Mouse (Mus musculus): ENCODE data around the gene Cdk2ap2. TPM values are rescaled to one million over a fixed set of nuclear protein-coding genes. Genes with fewer than 3 reads are reported as not detected.

Gene Cdk2ap2
- polyA plus RNA-seq, 1 experiment from 2014 or later = 55.7 TPM

DNA sequence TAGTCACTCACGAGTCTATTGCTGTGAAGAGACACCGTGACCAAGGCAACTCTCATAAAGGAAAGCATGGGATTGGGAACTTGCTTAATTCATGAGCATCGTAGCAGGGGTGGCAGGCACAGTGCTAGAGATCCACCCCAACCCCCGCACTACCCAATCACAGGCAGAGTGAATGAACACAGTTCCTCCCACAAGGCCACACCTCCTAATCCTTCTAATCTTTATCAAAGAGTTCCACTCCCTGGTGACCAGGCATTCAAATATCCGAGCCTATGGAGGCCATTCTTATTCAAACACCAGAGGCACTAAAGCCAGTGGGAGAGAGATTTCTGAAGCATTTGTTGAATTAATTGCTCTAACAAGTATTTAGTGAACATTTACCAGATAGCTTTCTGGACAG lies 49.0 kb downstream of the Cdk2ap2 start:
- 0 out of 2 replicates have a peak, but pooled peaks cover 4% of the 10 kb centered on the region for H3K9me3 ChIP-seq
- H3K27me3 ChIP-seq = no peaks in the 10 kb centered on the region
- peaks cover 17% of the 10 kb centered on the region for H3K4me1 ChIP-seq
- no peak for ATAC-seq (ENCODE audit: insufficient number of reproducible peaks, insufficient read depth, low FRiP score, low TSS enrichment)
- H3K4me2 ChIP-seq (replicated peaks) = no peak overlapping the region
- peaks cover 12% of the 10 kb centered on the region for H3K36me3 ChIP-seq
- WGBS = 88% methylated on average over 5 of the region's 5 CpGs
- no peak overlapping the region for H3K4me3 ChIP-seq
- no peak overlapping the region for H3K27ac ChIP-seq
- no peak overlapping the region for H3K9ac ChIP-seq

DNA sequence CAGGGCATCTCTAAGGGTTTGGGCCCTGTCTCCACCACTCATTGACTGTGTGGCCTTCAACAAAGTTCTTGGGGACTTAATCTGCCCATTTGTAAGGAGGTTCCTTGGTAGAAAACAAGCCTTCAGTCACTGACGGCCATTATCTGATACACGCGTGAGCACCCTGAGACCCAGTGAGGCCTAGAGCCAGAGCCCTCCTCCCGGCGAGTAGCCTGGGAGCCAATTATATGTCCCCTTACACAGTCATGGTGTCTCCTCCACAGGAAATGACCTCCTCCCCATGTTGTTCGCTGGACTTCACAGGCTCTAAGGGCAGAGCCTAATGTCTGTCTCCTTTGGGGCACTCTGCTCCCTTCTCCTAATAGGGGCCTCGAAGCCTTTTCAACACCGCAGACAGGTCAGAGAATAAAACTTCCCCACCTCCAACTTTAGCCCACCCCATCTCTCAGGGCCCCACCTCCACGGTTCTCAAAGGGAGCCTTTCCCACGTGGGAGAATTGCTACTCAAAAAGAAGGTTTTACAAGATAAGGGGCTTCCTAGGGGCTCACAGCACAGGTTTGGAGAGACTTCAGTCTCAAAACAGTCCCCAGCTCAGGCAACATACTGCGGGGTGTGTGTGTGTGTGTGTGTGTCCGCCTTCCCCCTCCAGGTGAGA lies 49.5 kb downstream of the Cdk2ap2 start:
- H3K9me3 ChIP-seq = 0 out of 2 replicates have a peak, but pooled peaks cover 4% of the 10 kb centered on the region
- peaks cover 17% of the 10 kb centered on the region for H3K4me1 ChIP-seq
- no peaks in the 10 kb centered on the region for H3K27me3 ChIP-seq
- H3K9ac ChIP-seq = no peak overlapping the region
- H3K27ac ChIP-seq = no peak overlapping the region; the same call in 1 of the 2 replicates
- no peak overlapping the region for H3K4me3 ChIP-seq
- ATAC-seq (ENCODE audit: insufficient number of reproducible peaks, insufficient read depth, low FRiP score, low TSS enrichment) = no peak
- H3K36me3 ChIP-seq = peaks cover 18% of the 10 kb centered on the region
- WGBS = 68% methylated on average over 12 of the region's 12 CpGs
- H3K4me2 ChIP-seq (replicated peaks) = no peak overlapping the region

DNA sequence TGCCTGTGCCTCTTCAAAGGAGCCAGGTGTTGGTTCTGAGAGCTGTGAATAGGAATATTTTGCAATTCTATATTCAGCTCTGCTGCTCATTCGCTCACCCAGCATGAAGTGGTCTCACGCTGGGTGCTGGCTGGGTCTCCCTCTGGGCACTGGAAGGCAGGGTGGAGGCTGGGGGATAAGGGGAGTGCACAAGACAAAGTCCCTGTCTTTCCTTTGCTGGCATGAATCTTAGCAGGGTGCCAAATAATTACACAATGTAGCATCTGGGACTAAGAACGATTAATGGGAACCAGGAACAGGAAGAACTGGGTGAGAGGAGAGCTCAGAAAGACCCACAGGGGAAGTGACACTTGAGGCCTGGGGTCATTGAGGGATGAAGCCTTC lies 50.0 kb downstream of the Cdk2ap2 start:
- no peak overlapping the region for H3K9ac ChIP-seq
- no peak overlapping the region for H3K4me2 ChIP-seq (replicated peaks)
- peaks cover 22% of the 10 kb centered on the region for H3K36me3 ChIP-seq
- no peaks in the 10 kb centered on the region for H3K27me3 ChIP-seq
- no peak overlapping the region for H3K4me3 ChIP-seq
- 44% methylated on average over 3 of the region's 3 CpGs for WGBS
- no peak for ATAC-seq (ENCODE audit: insufficient number of reproducible peaks, insufficient read depth, low FRiP score, low TSS enrichment)
- H3K27ac ChIP-seq = no peak overlapping the region; the same call in 1 of the 2 replicates
- 0 out of 2 replicates have a peak, but pooled peaks cover 4% of the 10 kb centered on the region for H3K9me3 ChIP-seq
- peaks cover 17% of the 10 kb centered on the region for H3K4me1 ChIP-seq

DNA sequence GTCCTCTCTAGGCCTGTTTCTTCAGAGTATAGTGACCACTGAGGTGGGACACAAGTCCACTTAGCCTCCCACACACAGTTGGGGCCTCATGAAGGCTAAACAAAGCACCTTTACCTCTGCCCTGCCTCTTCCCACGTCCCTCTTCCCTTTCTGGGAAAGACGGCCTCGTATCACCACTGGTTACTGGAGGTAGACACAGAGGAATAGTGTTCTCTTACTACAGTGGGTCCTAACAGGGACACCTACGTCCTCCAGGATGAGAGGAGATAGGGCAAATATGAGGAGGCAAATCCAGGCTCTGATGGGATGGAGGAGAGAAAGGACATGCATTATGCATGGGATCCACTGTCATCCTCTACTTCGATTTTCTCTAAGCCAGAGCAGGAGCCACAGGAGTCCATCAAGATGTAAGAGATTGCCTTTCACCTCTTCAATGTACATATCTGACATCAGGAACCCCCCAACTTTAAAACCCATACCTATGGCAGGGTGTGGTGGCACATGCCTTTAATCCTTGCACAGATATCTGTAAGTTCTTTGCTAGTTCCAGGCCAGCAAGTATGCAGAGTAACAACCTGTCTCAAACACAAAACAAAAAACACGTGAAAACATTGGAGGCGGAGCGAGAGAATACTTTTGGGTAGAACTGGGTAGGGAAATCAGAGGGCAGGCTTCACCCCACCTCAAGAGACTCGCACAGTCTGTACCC lies 51.0 kb downstream of the Cdk2ap2 start:
- ATAC-seq (ENCODE audit: insufficient number of reproducible peaks, insufficient read depth, low FRiP score, low TSS enrichment) = no peak; the same call in 1 of the 2 replicates
- Histone ChIP-seq H3K9me3 (0 out of 2 replicates have a peak, but pooled peaks cover 4% of the 10 kb centered on the region), H3K4me3 (peak overlapping the region; percentile 86), H3K4me2 (replicated peaks) (peak overlapping the region; percentile 75), H3K27me3 (no peaks in the 10 kb centered on the region), H3K9ac (peak overlapping the region; percentile 82), H3K4me1 (peaks cover 17% of the 10 kb centered on the region), H3K27ac (no peak overlapping the region), H3K36me3 (peaks cover 23% of the 10 kb centered on the region)
- WGBS = 36% methylated on average over 9 of the region's 9 CpGs

DNA sequence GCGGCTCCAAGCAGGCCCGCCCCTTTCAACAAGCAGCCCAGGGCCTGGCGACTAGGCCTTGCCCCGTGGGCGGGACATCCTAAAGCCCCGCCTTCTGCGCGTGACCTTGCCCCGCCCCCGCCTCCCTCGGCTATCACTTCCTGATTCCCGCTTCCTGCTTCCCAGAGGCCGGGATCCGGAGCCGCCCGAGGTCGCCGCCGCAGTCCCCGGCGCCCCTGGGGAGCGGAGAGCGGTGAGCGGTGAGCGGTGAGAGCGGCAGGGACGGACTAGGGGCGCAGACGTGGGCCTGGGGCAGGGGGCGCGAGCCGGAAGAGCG lies 51.5 kb downstream of the Cdk2ap2 start, which contains the start of gene Coro1b:
Coro1b (plus strand) TSS at position 129 of the 316 bp plus-strand sequence.
- peak within 1 kb of the TSS; percentile 86 for H3K4me3 ChIP-seq
- peaks cover 29% of the 10 kb centered on the region for H3K36me3 ChIP-seq
- H3K4me2 ChIP-seq (replicated peaks) = peak within 1 kb of the TSS; percentile 75
- ATAC-seq (ENCODE audit: insufficient number of reproducible peaks, insufficient read depth, low FRiP score, low TSS enrichment) = peak; percentile 92; the same call in 1 of the 2 replicates
- H3K9ac ChIP-seq = peak within 1 kb of the TSS; percentile 82
- H3K9me3 ChIP-seq = 0 out of 2 replicates have a peak, but pooled peaks cover 4% of the 10 kb centered on the region
- H3K4me1 ChIP-seq = peaks cover 17% of the 10 kb centered on the region
- WGBS = under 1% methylated on average over 33 of the region's 33 CpGs
- no peaks in the 10 kb centered on the region for H3K27me3 ChIP-seq
- H3K27ac ChIP-seq = peak within 1 kb of the TSS; percentile 72

Other genes starting within 250 kb of the Cdk2ap2 start
- 64.2 and 68.9 TPM in 2 replicates for gene Chka, start 245.4 kb upstream of the Cdk2ap2 start, polyA plus RNA-seq (2016; fragmentation: Nextera tagmentation; extraction: Ambion mirVana)
- gene Tcirg1, start 190.0 kb upstream of the Cdk2ap2 start, polyA plus RNA-seq (2016; fragmentation: Nextera tagmentation; extraction: Ambion mirVana) = 46.4 and 53.6 TPM in 2 replicates
- gene Ndufs8, start 184.4 kb upstream of the Cdk2ap2 start, polyA plus RNA-seq (2016; fragmentation: Nextera tagmentation; extraction: Ambion mirVana) = 245 and 268 TPM in 2 replicates
- 0.91 and 1.1 TPM in 2 replicates for gene Aldh3b1, start 167.4 kb upstream of the Cdk2ap2 start, polyA plus RNA-seq (2016; fragmentation: Nextera tagmentation; extraction: Ambion mirVana)
- gene Unc93b1, start 162.0 kb upstream of the Cdk2ap2 start, polyA plus RNA-seq (2016; fragmentation: Nextera tagmentation; extraction: Ambion mirVana) = 12.5 and 12.7 TPM in 2 replicates
- gene Aldh3b3, start 138.5 kb upstream of the Cdk2ap2 start, polyA plus RNA-seq (2016; fragmentation: Nextera tagmentation; extraction: Ambion mirVana) = not detected in 2 replicates
- 2.0 and 2.8 TPM in 2 replicates for gene Aldh3b2, start 124.9 kb upstream of the Cdk2ap2 start, polyA plus RNA-seq (2016; fragmentation: Nextera tagmentation; extraction: Ambion mirVana)
- 3.0 and 3.4 TPM in 2 replicates for gene Acy3, start 110.6 kb upstream of the Cdk2ap2 start, polyA plus RNA-seq (2016; fragmentation: Nextera tagmentation; extraction: Ambion mirVana)
- gene Tbx10, start 104.4 kb upstream of the Cdk2ap2 start, polyA plus RNA-seq (2016; fragmentation: Nextera tagmentation; extraction: Ambion mirVana) = not detected in 2 replicates
- 30.0 and 33.2 TPM in 2 replicates for gene Nudt8, start 96.6 kb upstream of the Cdk2ap2 start, polyA plus RNA-seq (2016; fragmentation: Nextera tagmentation; extraction: Ambion mirVana)
- gene Gm49405, start 96.6 kb upstream of the Cdk2ap2 start, polyA plus RNA-seq (2016; fragmentation: Nextera tagmentation; extraction: Ambion mirVana) = 4.0 and 5.6 TPM in 2 replicates
- 6.5 and 6.9 TPM in 2 replicates for gene Doc2g, start 93.9 kb upstream of the Cdk2ap2 start, polyA plus RNA-seq (2016; fragmentation: Nextera tagmentation; extraction: Ambion mirVana)
- gene Ndufv1, start 84.4 kb upstream of the Cdk2ap2 start, polyA plus RNA-seq (2016; fragmentation: Nextera tagmentation; extraction: Ambion mirVana) = 188 and 201 TPM in 2 replicates
- 540 and 544 TPM in 2 replicates for gene Gstp1, start 59.2 kb upstream of the Cdk2ap2 start, polyA plus RNA-seq (2016; fragmentation: Nextera tagmentation; extraction: Ambion mirVana)
- 2.8 and 11.5 TPM in 2 replicates for gene Gstp2, start 51.2 kb upstream of the Cdk2ap2 start, polyA plus RNA-seq (2016; fragmentation: Nextera tagmentation; extraction: Ambion mirVana)
- not detected in 2 replicates for gene Gstp3, start 37.6 kb upstream of the Cdk2ap2 start, polyA plus RNA-seq (2016; fragmentation: Nextera tagmentation; extraction: Ambion mirVana)
- 0.22 TPM in 1 of 2 replicates, not detected in the other for gene Cabp2, start 15.6 kb upstream of the Cdk2ap2 start, polyA plus RNA-seq (2016; fragmentation: Nextera tagmentation; extraction: Ambion mirVana)
- 8.9 and 10.9 TPM in 2 replicates for gene Pitpnm1, start 2.8 kb downstream of the Cdk2ap2 start, polyA plus RNA-seq (2016; fragmentation: Nextera tagmentation; extraction: Ambion mirVana)
- gene Aip, start 28.7 kb downstream of the Cdk2ap2 start, polyA plus RNA-seq (2016; fragmentation: Nextera tagmentation; extraction: Ambion mirVana) = 85.2 and 90.8 TPM in 2 replicates
- not detected in 2 replicates for gene Gpr152, start 42.6 kb downstream of the Cdk2ap2 start, polyA plus RNA-seq (2016; fragmentation: Nextera tagmentation; extraction: Ambion mirVana)
- not detected in 2 replicates for gene Cabp4, start 46.9 kb downstream of the Cdk2ap2 start, polyA plus RNA-seq (2016; fragmentation: Nextera tagmentation; extraction: Ambion mirVana)
- 128 and 135 TPM in 2 replicates for gene Coro1b, start 51.4 kb downstream of the Cdk2ap2 start, polyA plus RNA-seq (2016; fragmentation: Nextera tagmentation; extraction: Ambion mirVana)
- gene Ptprcap, start 56.4 kb downstream of the Cdk2ap2 start, polyA plus RNA-seq (2016; fragmentation: Nextera tagmentation; extraction: Ambion mirVana) = 0.89 and 2.1 TPM in 2 replicates
- gene Rps6kb2, start 66.2 kb downstream of the Cdk2ap2 start, polyA plus RNA-seq (2016; fragmentation: Nextera tagmentation; extraction: Ambion mirVana) = 59.7 and 71.7 TPM in 2 replicates
- 2.6 and 3.7 TPM in 2 replicates for gene Carns1, start 78.3 kb downstream of the Cdk2ap2 start, polyA plus RNA-seq (2016; fragmentation: Nextera tagmentation; extraction: Ambion mirVana)
- 1.2 and 1.9 TPM in 2 replicates for gene Tbc1d10c, start 94.1 kb downstream of the Cdk2ap2 start, polyA plus RNA-seq (2016; fragmentation: Nextera tagmentation; extraction: Ambion mirVana)
- 782 and 783 TPM in 2 replicates for gene Ppp1ca, start 94.9 kb downstream of the Cdk2ap2 start, polyA plus RNA-seq (2016; fragmentation: Nextera tagmentation; extraction: Ambion mirVana)
- gene Rad9a, start 104.5 kb downstream of the Cdk2ap2 start, polyA plus RNA-seq (2016; fragmentation: Nextera tagmentation; extraction: Ambion mirVana) = 42.7 and 45.2 TPM in 2 replicates
- gene Clcf1, start 117.1 kb downstream of the Cdk2ap2 start, polyA plus RNA-seq (2016; fragmentation: Nextera tagmentation; extraction: Ambion mirVana) = 8.5 and 9.7 TPM in 2 replicates
- not detected in 2 replicates for gene AC109138.7, start 117.2 kb downstream of the Cdk2ap2 start, polyA plus RNA-seq (2016; fragmentation: Nextera tagmentation; extraction: Ambion mirVana)
- gene Pold4, start 134.7 kb downstream of the Cdk2ap2 start, polyA plus RNA-seq (2016; fragmentation: Nextera tagmentation; extraction: Ambion mirVana) = 14.9 and 21.6 TPM in 2 replicates
- gene Ssh3, start 172.0 kb downstream of the Cdk2ap2 start, polyA plus RNA-seq (2016; fragmentation: Nextera tagmentation; extraction: Ambion mirVana) = 11.1 and 11.5 TPM in 2 replicates
- 11.0 and 13.4 TPM in 2 replicates for gene Ankrd13d, start 186.0 kb downstream of the Cdk2ap2 start, polyA plus RNA-seq (2016; fragmentation: Nextera tagmentation; extraction: Ambion mirVana)
- gene Grk2, start 209.0 kb downstream of the Cdk2ap2 start, polyA plus RNA-seq (2016; fragmentation: Nextera tagmentation; extraction: Ambion mirVana) = 15.0 and 19.0 TPM in 2 replicates